Mouse (Mus musculus): ENCODE measurements around the gene Gcsam.

Gene Gcsam

DNA sequence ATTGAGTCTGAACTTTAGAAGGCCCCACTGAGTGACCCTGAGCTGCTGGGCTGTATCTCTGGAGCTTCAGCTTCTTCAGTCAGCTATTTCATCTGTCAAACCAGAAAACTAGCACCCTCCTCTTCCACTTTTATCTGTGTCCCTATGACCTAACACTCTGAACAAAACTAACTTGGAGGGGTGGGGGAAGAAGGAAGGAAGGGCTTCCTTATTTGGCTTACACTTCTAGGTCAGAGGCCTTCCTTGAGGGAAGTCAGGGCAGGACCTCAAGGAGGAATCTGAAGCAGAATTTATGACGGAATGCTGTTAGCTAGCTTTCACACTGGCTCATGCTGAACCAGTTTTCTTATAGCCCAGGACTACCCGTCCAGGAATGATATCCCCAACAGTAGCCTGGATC, 41.3 kb downstream of the Gcsam start:
- DNase-seq (ENCODE audit: low spot score), result no peak

DNA sequence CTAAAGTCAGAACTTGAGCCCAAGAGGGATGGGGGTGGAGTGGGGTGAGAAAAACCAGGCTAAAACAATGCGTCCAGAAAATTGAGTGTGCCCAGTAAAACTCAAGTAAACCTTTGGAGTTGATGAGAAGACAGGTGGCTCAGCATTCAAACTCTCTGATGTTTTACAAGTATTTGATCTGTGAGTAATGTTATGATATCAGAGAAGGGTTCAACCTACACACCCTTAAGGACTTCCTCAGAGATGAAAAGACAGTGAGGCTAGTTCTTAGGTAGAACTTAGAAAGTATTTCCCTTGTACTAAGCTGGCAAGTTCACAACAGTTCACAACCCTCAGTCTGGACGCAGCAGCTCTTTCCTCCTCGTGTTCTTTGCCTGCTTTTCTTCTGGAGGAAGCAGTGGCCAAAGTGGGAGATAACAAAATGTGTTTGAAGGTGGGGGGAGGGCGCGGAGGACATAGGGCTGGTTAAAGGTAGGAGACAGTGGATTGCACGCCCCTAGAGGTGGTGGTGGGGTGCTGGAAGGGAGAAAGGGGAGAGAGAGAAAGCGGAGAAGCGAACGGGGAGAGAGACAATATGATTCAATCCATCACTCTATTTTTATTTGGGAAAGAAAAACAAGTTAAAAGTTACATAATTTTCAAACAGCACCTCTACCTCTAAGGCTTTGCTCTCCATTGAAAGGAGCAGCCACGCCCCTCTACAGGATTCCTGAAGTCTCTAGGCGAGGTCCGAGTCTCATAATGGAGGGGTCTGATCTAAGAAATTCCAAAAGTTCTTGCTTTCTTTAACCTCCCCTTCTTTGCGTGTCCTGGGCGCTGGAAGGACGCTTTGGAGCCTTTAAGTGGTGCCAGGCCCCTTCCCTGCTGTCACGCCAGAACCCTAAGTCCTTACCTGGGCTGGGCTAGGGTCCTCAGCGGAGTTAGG, 43.1 kb downstream of the Gcsam start:
- no peak for DNase-seq (ENCODE audit: low spot score)

DNA sequence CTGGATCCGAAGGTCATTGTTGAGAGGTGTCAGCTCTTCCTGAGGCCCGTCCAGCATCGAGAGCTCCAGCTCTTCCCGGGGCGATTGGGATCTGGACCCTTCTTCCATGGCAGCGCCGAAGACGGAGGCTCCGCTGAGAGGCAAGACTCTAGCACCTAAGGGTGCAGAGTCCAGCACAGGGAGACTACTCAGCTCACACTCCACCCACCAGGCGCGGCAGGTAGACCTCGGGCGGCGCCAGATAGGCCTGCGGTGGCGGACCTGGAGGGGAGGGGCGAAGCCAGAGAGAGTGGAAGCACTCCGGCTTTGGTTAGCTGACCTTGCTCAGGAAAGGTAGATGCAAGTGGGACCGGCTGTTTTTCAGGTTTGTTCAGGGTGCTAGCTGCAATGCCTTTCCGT, 43.8 kb downstream of the Gcsam start, which contains the start of gene BC016579:
Gene BC016579 (minus strand): TSS at position 135 of the 399 bp plus-strand sequence.
- DNase-seq (ENCODE audit: low spot score), result no peak

DNA sequence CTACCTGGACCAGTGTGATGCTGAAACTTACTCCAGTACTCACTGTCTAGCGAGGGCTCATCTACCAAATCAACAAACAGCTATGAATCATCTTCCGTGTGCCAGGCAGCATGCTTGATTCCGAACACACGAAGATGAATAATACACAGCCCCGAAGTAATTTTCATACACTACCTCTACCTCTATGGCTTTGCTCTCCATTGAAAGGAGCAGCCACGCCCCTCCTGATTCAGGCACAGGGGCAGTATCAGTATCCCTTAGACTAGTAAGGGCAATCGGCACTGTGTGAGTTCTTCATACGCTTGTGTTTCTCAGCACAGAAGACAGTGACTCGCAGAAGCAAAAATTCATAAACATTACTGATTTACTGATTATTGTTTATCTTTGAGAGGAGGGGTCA, 44.3 kb downstream of the Gcsam start:
- DNase-seq (ENCODE audit: low spot score), result no peak

DNA sequence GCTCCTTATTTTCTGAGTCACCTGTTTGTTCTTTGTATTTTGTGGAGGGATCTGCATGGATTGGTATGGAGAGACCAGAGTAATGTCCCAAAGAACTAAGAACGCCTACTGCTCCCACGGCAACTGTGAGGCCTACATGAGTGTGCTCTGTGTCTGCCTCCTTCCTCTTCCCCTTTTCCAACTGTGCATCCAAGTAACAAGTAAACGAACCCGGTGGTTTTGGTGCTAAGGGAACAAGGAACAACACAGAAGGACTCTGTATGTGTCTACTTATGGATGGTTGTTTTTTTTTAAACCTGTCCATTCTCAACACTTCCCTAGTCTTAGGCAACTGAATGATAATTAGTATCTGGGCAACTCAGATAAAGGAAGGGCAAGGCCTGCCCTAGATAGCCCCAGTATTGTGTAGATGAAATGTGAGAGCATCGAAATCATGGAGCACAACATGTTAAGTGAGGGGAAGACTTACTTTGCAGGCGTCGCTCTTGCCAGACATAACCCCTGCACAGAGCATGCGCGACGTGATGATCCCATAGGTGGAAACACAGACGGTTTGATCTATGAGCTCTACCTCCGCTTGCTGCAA, 47.5 kb downstream of the Gcsam start:
- DNase-seq (ENCODE audit: low spot score), result no peak

DNA sequence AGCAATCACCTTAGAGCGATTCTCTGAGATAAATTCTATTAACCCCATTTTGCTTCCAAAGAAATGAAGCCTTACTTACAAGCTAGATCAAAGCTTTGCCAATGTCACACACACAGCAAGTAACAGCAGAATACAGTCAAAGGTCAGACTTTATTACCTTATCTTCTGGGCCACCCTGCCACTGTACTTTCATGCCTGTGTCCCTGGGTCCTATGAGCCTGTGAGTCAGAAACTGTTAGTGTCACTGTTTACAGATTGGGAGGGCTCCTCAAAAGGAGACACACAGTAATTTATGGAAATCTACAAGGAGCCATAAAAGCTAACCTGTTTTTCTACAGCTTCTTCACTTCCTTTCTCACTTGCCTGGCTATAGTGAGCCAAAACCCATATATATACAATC, 48.1 kb downstream of the Gcsam start:
- no peak for DNase-seq (ENCODE audit: low spot score)

DNA sequence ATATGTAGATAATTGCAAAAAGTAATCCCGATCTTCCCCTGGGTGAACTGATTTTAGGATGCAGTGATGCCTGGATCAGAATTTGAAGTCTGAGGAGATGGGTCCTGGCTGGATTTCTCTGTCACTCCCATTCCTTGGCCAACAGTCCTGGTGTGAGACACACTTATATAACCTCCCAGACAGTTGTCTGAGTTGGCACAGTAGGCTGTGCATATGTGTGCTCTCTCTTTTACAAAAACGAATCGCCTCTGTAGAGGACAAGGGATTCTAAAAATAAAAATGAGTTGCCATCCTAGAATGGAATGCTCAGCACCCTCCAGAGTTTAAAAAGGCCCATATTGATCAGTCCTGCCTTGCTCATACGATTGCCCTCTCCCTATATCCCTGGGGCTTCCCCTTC, 49.4 kb downstream of the Gcsam start:
- no peak for DNase-seq (ENCODE audit: low spot score)

DNA sequence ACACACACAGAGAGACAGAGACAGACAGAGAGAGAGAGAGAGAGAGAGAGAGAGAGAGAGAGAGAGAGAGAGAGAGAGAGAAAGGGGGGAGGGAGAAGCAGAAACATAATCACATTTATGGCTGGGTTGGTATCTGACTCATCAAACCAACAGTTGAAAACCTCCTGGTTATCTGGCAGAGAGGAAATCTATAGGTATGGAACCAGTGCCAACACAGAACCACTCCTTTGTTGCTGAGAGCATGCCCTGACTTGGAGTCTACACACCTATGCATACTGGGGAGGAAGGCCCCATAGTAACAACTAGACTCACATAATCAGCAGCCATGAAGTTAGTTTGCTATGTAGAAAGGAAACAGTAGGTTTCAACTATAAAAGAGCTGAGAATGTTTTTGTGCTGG, 52.2 kb downstream of the Gcsam start:
- no peak for DNase-seq (ENCODE audit: low spot score)

DNA sequence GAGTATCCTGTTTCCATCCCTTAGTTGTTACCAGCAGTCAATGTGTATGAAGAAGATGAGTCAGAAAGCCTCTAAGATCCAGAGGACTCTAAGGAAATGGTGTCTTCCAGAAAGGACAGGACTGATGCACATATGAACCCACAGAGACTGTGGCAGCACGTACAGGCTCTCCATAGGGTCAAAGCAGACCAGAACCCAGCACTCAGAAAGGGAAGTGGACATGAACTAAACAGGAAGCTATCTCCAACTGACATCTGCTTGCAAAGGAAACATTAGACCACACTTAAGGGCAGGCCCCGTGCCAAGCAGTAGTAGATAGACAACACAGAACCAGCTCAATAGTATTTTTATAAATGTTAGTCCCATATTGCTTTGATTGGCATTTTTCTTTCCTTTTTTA, 56.0 kb downstream of the Gcsam start:
- no peak for DNase-seq (ENCODE audit: low spot score)

DNA sequence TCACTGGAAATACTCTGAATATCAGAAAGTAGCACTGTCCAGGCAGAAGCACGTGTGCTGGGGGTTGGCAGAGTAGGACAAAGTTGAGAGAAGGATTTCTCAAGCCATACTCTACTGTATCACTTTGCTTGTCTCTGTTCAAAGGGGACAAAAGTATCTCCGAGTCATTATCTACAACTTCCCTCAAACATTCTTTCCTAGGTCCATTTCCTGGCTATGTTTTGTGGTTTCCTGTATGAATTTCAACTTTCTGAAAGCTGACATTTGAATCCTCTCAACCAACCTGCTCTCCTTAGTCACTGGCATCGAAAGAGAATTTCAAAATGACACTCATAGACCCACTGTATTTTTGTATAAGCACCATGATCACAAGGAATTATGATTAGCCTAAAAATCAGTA, 58.0 kb downstream of the Gcsam start:
- DNase-seq (ENCODE audit: low spot score), result no peak

DNA sequence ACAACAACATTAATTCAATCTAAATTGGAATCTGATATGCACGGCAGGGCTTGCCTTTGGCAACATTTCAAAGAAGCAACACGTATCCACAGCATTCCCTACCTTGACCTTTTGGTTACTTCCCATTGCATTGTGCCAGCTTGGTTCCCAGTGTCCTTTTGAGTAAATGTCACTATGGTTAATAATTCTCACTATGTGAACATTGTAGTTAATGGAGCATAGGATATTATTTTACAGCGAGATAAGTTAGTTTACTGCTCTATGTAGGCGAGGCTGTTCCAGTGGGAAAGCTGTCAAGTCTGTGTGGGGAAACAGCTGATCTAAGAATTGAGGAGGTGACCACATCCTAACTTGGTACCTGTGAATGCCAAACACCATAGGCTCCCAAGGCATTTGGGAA, 59.8 kb downstream of the Gcsam start:
- no peak for DNase-seq (ENCODE audit: low spot score)

Measured in layer of hippocampus, adult 9-10 months (tissue).